Mouse (Mus musculus): ENCODE measurements around the gene Lrwd1. TPM values are rescaled to one million over a fixed set of nuclear protein-coding genes. Genes with fewer than 3 reads are reported as not detected.

The Lrwd1 gene
- polyA plus RNA-seq, 1 experiment from 2014 or later, result 42.2 TPM

DNA sequence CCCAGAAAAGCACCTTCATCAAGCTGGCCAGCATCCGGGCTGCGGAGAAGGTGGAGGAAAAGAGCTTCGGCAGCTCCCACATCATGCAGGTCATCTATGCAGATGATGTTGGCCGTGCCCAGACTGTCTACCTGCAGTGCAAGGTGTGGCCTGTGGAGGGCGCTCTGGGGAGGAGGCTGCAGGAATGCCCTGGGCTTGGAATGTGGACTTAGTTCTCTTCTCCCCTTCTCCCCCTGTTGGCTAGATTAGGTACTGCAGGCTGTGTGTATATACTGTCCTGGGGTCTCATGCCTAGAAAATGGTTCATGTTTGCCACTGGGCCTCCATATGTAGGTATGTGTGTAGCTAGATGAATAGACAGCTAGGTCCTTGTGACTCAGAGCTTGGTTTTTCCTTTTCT, 31.4 kb downstream of the Lrwd1 start:
- H3K36me3 ChIP-seq, result no peaks in the 10 kb centered on the region
- no peak overlapping the region for H3K4me3 ChIP-seq
- peaks cover 54% of the 10 kb centered on the region for H3K27me3 ChIP-seq (ENCODE audit: insufficient read depth, poor library complexity, severe bottlenecking)
- H3K9me3 ChIP-seq, result no peaks in the 10 kb centered on the region
- WGBS, result 85% methylated on average over 5 of the region's 5 CpGs
- DNase-seq (ENCODE audit: low spot score), result no peak
- peaks cover 10% of the 10 kb centered on the region for H3K4me1 ChIP-seq
- H3K27ac ChIP-seq, result no peak overlapping the region; the same call in 1 of the 2 replicates

- no peaks in the 10 kb centered on the region for H3K36me3 ChIP-seq
- H3K4me1 ChIP-seq, result peaks cover 10% of the 10 kb centered on the region
- no peaks in the 10 kb centered on the region for H3K9me3 ChIP-seq
- WGBS, result 9% methylated on average over 41 of the region's 41 CpGs
- H3K4me3 ChIP-seq, result peak overlapping the region; percentile 49
- peak; percentile 85 for DNase-seq (ENCODE audit: low spot score)
- peak overlapping the region; percentile 63; the same call in 1 of the 2 replicates for H3K27ac ChIP-seq
- peaks cover 56% of the 10 kb centered on the region for H3K27me3 ChIP-seq (ENCODE audit: insufficient read depth, poor library complexity, severe bottlenecking)
Measured at GRCm38 (mm10) chr5:136102099-136102820, 33.6 kb downstream of the Lrwd1 start.

GRCm38 (mm10) chr5:136098536-136098935, 37.3 kb downstream of the Lrwd1 start:
- no peak for DNase-seq (ENCODE audit: low spot score)
- H3K36me3 ChIP-seq, result no peaks in the 10 kb centered on the region
- peaks cover 43% of the 10 kb centered on the region for H3K27me3 ChIP-seq (ENCODE audit: insufficient read depth, poor library complexity, severe bottlenecking)
- no peak overlapping the region for H3K27ac ChIP-seq
- peaks cover 15% of the 10 kb centered on the region for H3K4me1 ChIP-seq
- no peak overlapping the region for H3K4me3 ChIP-seq
- 79% methylated on average over 10 of the region's 10 CpGs for WGBS
- no peaks in the 10 kb centered on the region for H3K9me3 ChIP-seq

GRCm38 (mm10) chr5:136095089-136095488, 40.8 kb downstream of the Lrwd1 start:
- no peak for DNase-seq (ENCODE audit: low spot score)
- Histone ChIP-seq H3K27ac (no peak overlapping the region), H3K4me1 (0 out of 2 replicates have a peak, but pooled peaks cover 5% of the 10 kb centered on the region), H3K27me3 (ENCODE audit: insufficient read depth, poor library complexity, severe bottlenecking) (peaks cover 36% of the 10 kb centered on the region), H3K9me3 (no peaks in the 10 kb centered on the region), H3K36me3 (no peaks in the 10 kb centered on the region), H3K4me3 (no peak overlapping the region)
- WGBS, result 68% methylated on average over 7 of the region's 7 CpGs

DNA sequence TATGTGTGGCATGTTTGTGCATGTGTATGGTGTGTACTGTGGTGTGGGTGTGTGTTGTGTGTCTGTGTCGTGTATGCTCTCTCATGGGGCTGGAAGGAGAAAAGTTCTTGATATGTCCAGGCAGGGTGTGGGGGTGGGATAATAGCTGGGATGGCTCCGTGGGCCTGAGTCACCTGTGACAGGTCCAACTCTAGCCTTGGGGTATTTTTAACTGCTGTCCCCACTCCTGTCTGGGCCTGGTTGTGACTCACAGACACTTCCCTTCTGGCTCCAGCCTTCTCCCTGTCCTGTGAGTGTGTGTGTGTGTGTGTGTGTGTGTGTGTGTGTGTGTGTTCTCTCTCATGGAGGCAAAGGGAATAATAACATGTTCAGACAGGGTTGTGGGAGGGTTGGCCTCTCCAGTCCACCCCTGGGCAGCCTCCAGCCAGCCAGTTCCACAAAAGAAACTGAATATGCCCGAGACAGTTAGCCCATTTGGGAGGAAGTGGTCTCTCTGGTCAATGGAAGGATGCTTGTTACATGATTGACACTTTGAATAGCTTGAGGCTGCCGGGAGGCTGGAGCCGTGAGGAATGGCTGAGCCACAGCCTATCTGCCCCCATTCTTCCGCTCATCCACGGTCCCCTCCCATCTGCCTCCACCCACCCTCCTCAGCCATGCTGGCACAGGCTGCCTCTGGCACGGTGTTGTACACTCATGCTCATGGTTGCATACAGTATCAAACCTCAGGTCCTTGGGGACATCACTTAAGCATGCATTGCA, 41.4 kb downstream of the Lrwd1 start:
- H3K27me3 ChIP-seq (ENCODE audit: insufficient read depth, poor library complexity, severe bottlenecking), result peaks cover 40% of the 10 kb centered on the region
- H3K9me3 ChIP-seq, result no peaks in the 10 kb centered on the region
- H3K4me1 ChIP-seq, result 0 out of 2 replicates have a peak, but pooled peaks cover 5% of the 10 kb centered on the region
- H3K27ac ChIP-seq, result no peak overlapping the region
- no peak for DNase-seq (ENCODE audit: low spot score)
- WGBS, result 58% methylated on average over 8 of the region's 8 CpGs
- H3K4me3 ChIP-seq, result no peak overlapping the region
- H3K36me3 ChIP-seq, result no peaks in the 10 kb centered on the region

- Histone ChIP-seq H3K27me3 (ENCODE audit: insufficient read depth, poor library complexity, severe bottlenecking) (peaks cover 49% of the 10 kb centered on the region), H3K27ac (no peak overlapping the region), H3K4me3 (no peak overlapping the region), H3K36me3 (no peaks in the 10 kb centered on the region), H3K9me3 (no peaks in the 10 kb centered on the region), H3K4me1 (peaks cover 16% of the 10 kb centered on the region; the same call in 1 of the 2 replicates)
- no peak for DNase-seq (ENCODE audit: low spot score)
- WGBS, result 61% methylated on average over 5 of the region's 5 CpGs
Measured at GRCm38 (mm10) chr5:136091927-136092326, 43.9 kb downstream of the Lrwd1 start.

GRCm38 (mm10) chr5:136088821-136089575, 46.9 kb downstream of the Lrwd1 start:
- Histone ChIP-seq H3K4me1 (peaks cover 29% of the 10 kb centered on the region), H3K4me3 (no peak overlapping the region), H3K9me3 (no peaks in the 10 kb centered on the region), H3K36me3 (no peaks in the 10 kb centered on the region), H3K27me3 (ENCODE audit: insufficient read depth, poor library complexity, severe bottlenecking) (peaks cover 68% of the 10 kb centered on the region), H3K27ac (no peak overlapping the region)
- no peak for DNase-seq (ENCODE audit: low spot score)
- WGBS, result 16% methylated on average over 14 of the region's 14 CpGs

- Histone ChIP-seq H3K4me3 (no peak overlapping the region), H3K27ac (no peak overlapping the region), H3K27me3 (ENCODE audit: insufficient read depth, poor library complexity, severe bottlenecking) (peaks cover 59% of the 10 kb centered on the region), H3K9me3 (no peaks in the 10 kb centered on the region), H3K4me1 (peaks cover 34% of the 10 kb centered on the region), H3K36me3 (no peaks in the 10 kb centered on the region)
- no peak for DNase-seq (ENCODE audit: low spot score)
- 84% methylated on average over 8 of the region's 8 CpGs for WGBS
Measured at GRCm38 (mm10) chr5:136086290-136086689, 49.6 kb downstream of the Lrwd1 start.

GRCm38 (mm10) chr5:136084891-136085651, 50.8 kb downstream of the Lrwd1 start:
- DNase-seq (ENCODE audit: low spot score), result no peak
- H3K9me3 ChIP-seq, result no peaks in the 10 kb centered on the region
- H3K4me3 ChIP-seq, result peak overlapping the region; percentile 69; the same call in 1 of the 2 replicates
- no peak overlapping the region for H3K27ac ChIP-seq
- H3K4me1 ChIP-seq, result peaks cover 34% of the 10 kb centered on the region
- H3K36me3 ChIP-seq, result no peaks in the 10 kb centered on the region
- peaks cover 52% of the 10 kb centered on the region for H3K27me3 ChIP-seq (ENCODE audit: insufficient read depth, poor library complexity, severe bottlenecking)
- WGBS, result 8% methylated on average over 21 of the region's 21 CpGs

GRCm38 (mm10) chr5:136084144-136084881, 51.6 kb downstream of the Lrwd1 start:
- Histone ChIP-seq H3K4me1 (peaks cover 33% of the 10 kb centered on the region), H3K27ac (peak overlapping the region; percentile 54; the same call in 1 of the 2 replicates), H3K27me3 (ENCODE audit: insufficient read depth, poor library complexity, severe bottlenecking) (peaks cover 46% of the 10 kb centered on the region), H3K36me3 (no peaks in the 10 kb centered on the region), H3K4me3 (peak overlapping the region; percentile 69), H3K9me3 (no peaks in the 10 kb centered on the region)
- 1% methylated on average over 23 of the region's 23 CpGs for WGBS
- no peak for DNase-seq (ENCODE audit: low spot score)

DNA sequence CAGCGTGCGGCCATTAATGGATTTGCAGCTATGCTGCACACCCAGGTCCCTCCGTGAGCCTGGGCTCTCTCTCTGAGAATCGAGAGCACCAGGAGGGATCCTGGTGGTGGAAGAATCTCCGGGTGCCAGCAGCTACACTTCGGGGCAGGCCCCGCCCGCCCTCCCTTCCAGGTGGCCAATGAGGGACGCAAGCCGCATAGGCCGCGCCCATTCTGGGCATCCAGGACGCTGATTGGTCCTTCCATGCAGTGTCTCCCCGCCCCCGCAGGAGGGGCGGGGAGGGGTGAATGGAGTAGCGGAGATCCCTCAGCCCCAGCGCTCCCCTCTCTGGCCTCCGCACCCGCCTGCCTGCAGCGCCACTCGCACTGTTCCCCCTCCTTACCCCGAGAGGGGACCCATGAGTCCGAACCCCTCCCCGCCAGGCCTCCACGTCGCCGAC, 52.2 kb downstream of the Lrwd1 start, which contains the start of gene Rasa4:
Rasa4 (plus strand) TSS at position 248 of the 439 bp plus-strand sequence.
- no peaks in the 10 kb centered on the region for H3K9me3 ChIP-seq
- no peaks in the 10 kb centered on the region for H3K36me3 ChIP-seq
- peaks cover 40% of the 10 kb centered on the region for H3K27me3 ChIP-seq (ENCODE audit: insufficient read depth, poor library complexity, severe bottlenecking)
- H3K27ac ChIP-seq, result peak within 1 kb of the TSS; percentile 54; the same call in 1 of the 2 replicates
- WGBS, result 0% methylated on average over 23 of the region's 28 CpGs
- peaks cover 27% of the 10 kb centered on the region for H3K4me1 ChIP-seq
- H3K4me3 ChIP-seq, result peak within 1 kb of the TSS; percentile 69
- DNase-seq (ENCODE audit: low spot score), result peak; percentile 96

All from heart, embryonic 10.5 days (tissue).